Mouse (Mus musculus) MEL (cell line): ENCODE data around the gene Hcls1. TPM values are rescaled to one million over a fixed set of nuclear protein-coding genes. Genes with fewer than 3 reads are reported as not detected.

Experiments used
- DNase-seq: peaks from one replicate; pipeline ENCODE4 v3.0.0; 2011; ENCODE audit warnings: low read depth, low spot score
- H3K27ac ChIP-seq: 2 replicates; pipeline ENCODE4 v1.5.1; 2012; ENCODE audit warnings: low read depth, mild to moderate bottlenecking, control low read depth, low read length, moderate library complexity; ENCODE audit not compliant: control insufficient read depth
- H3K27me3 ChIP-seq, 2 experiments: fragments of 150-350 bp in 1 of 2; sonication (generic) in 1 of 2; 2 replicates each; pipeline ENCODE4 v1.6.1; 2012; ENCODE audit warnings: low read length in 2 of 2, mild to moderate bottlenecking in 2 of 2, improper control_type of control experiment in 1 of 2, moderate library complexity in 1 of 2; ENCODE audit not compliant: insufficient read depth in 2 of 2, control insufficient read depth in 1 of 2
- H3K36me3 ChIP-seq, 2 experiments: 2 replicates each; pipeline ENCODE4 v1.6.1; 2012 to 2014; ENCODE audit warnings: low read length in 2 of 2, improper control_type of control experiment in 1 of 2, inconsistent platforms in 1 of 2, mild to moderate bottlenecking in 1 of 2; ENCODE audit not compliant: insufficient read depth in 2 of 2, control insufficient read depth in 1 of 2
- H3K4me1 ChIP-seq, 2 experiments: fragments of 150-350 bp in 1 of 2; sonication (generic) in 1 of 2; 2 replicates each; pipeline ENCODE4 v1.6.1; 2012; ENCODE audit warnings: low read length in 2 of 2, improper control_type of control experiment in 1 of 2, mild to moderate bottlenecking in 1 of 2; ENCODE audit not compliant: insufficient read depth in 2 of 2, control insufficient read depth in 1 of 2
- H3K4me3 ChIP-seq, 2 experiments: fragments of 150-350 bp in 1 of 2; sonication (generic) in 1 of 2; 2 replicates each; pipeline ENCODE4 v1.5.1; 2012; ENCODE audit warnings: low read depth in 2 of 2, low read length in 2 of 2, mild to moderate bottlenecking in 2 of 2, moderate library complexity in 2 of 2, control low read depth in 1 of 2, improper control_type of control experiment in 1 of 2; ENCODE audit not compliant: control insufficient read depth in 1 of 2, insufficient read depth in 1 of 2
- H3K79me2 ChIP-seq: 2 replicates; pipeline ENCODE4 v1.6.1; 2012; ENCODE audit warnings: mild to moderate bottlenecking, low read length, moderate library complexity; ENCODE audit not compliant: control insufficient read depth, poor library complexity, insufficient read depth
- H3K9ac ChIP-seq: 2 replicates; pipeline ENCODE4 v1.6.1; 2012; ENCODE audit warnings: low read depth, mild to moderate bottlenecking, control low read depth, low read length, moderate library complexity; ENCODE audit not compliant: control insufficient read depth, poor library complexity, severe bottlenecking
- H3K9me3 ChIP-seq: fragments of 150-350 bp; sonication (generic); replicated peaks from 2 replicates; pipeline ENCODE4 v1.6.1; 2012; ENCODE audit warnings: mild to moderate bottlenecking, low read length, improper control_type of control experiment, moderate library complexity; ENCODE audit not compliant: insufficient read depth
- CHD1 ChIP-seq: IDR thresholded peaks from 2 replicates; pipeline ENCODE4 v1.6.1; 2012; ENCODE audit warnings: low read depth, mild to moderate bottlenecking, inconsistent platforms, low read length, improper control_type of control experiment
- CTCF ChIP-seq, 3 experiments: IDR thresholded peaks in 2 of 3; conservative IDR thresholded peaks in 1 of 3; 2 replicates each; pipeline ENCODE4 v1.5.1; 2011 to 2012; ENCODE audit warnings: low read length in 3 of 3, low read depth in 2 of 3, mild to moderate bottlenecking in 2 of 3, improper control_type of control experiment in 1 of 3, inconsistent platforms in 1 of 3, mixed read lengths in 1 of 3, moderate library complexity in 1 of 3; ENCODE audit not compliant: control insufficient read depth in 1 of 3, insufficient read depth in 1 of 3, poor library complexity in 1 of 3, severe bottlenecking in 1 of 3
- ETS1 ChIP-seq: IDR thresholded peaks from 2 replicates; pipeline ENCODE4 v1.6.1; 2012; ENCODE audit warnings: low read depth, mild to moderate bottlenecking, inconsistent platforms, low read length, improper control_type of control experiment, moderate library complexity
- GABPA ChIP-seq: IDR thresholded peaks from 2 replicates; pipeline ENCODE4 v1.6.1; 2012; ENCODE audit warnings: low read depth, mild to moderate bottlenecking, inconsistent platforms, low read length, improper control_type of control experiment, moderate library complexity
- HCFC1 ChIP-seq: IDR thresholded peaks from 2 replicates; pipeline ENCODE4 v1.6.1; 2012; ENCODE audit warnings: low read depth, mild to moderate bottlenecking, inconsistent platforms, low read length, improper control_type of control experiment, moderate library complexity
- MAFK ChIP-seq: IDR thresholded peaks from 2 replicates; pipeline ENCODE4 v1.6.1; 2011; ENCODE audit warnings: low read depth, mild to moderate bottlenecking, low read length, improper control_type of control experiment, borderline replicate concordance
- MAX ChIP-seq: IDR thresholded peaks from 2 replicates; pipeline ENCODE4 v1.6.1; 2011; ENCODE audit warnings: low read length, improper control_type of control experiment
- MAZ ChIP-seq: IDR thresholded peaks from 2 replicates; pipeline ENCODE4 v1.6.1; 2012; ENCODE audit warnings: low read depth, mild to moderate bottlenecking, inconsistent platforms, low read length, improper control_type of control experiment
- MXI1 ChIP-seq: IDR thresholded peaks from 2 replicates; pipeline ENCODE4 v1.6.1; 2011; ENCODE audit warnings: mild to moderate bottlenecking, low read depth, low read length, improper control_type of control experiment
- MYB ChIP-seq: IDR thresholded peaks from 2 replicates; pipeline ENCODE4 v1.6.1; 2011; ENCODE audit warnings: mild to moderate bottlenecking, low read depth, low read length, improper control_type of control experiment
- NELFE ChIP-seq: IDR thresholded peaks from 2 replicates; pipeline ENCODE4 v1.6.1; 2011; ENCODE audit warnings: low read depth, low read length, improper control_type of control experiment
- NRF1 ChIP-seq: IDR thresholded peaks from 2 replicates; pipeline ENCODE4 v1.6.1; 2014; ENCODE audit warnings: low read depth, mild to moderate bottlenecking, inconsistent platforms, low read length, improper control_type of control experiment, moderate library complexity; ENCODE audit not compliant: poor library complexity, insufficient read depth, severe bottlenecking
- POLR2AphosphoS2 ChIP-seq: IDR thresholded peaks from 2 replicates; pipeline ENCODE4 v1.6.1; 2011; ENCODE audit warnings: low read length, improper control_type of control experiment
- RAD21 ChIP-seq: IDR thresholded peaks from 2 replicates; pipeline ENCODE4 v1.6.1; 2011; ENCODE audit warnings: mild to moderate bottlenecking, low read depth, low read length, improper control_type of control experiment
- RCOR1 ChIP-seq: IDR thresholded peaks from 2 replicates; pipeline ENCODE4 v1.6.1; 2012; ENCODE audit warnings: low read depth, mild to moderate bottlenecking, inconsistent platforms, low read length, improper control_type of control experiment
- ZC3H11A ChIP-seq: IDR thresholded peaks from 2 replicates; pipeline ENCODE4 v1.6.1; 2012; ENCODE audit warnings: low read depth, mild to moderate bottlenecking, inconsistent platforms, low read length, improper control_type of control experiment
- ZKSCAN1 ChIP-seq: IDR thresholded peaks from 2 replicates; pipeline ENCODE4 v1.6.1; 2012; ENCODE audit warnings: low read depth, mild to moderate bottlenecking, inconsistent platforms, low read length, improper control_type of control experiment, moderate library complexity
- ZMIZ1 ChIP-seq: IDR thresholded peaks from 2 replicates; pipeline ENCODE4 v1.6.1; 2012; ENCODE audit warnings: low read depth, mild to moderate bottlenecking, inconsistent platforms, low read length, improper control_type of control experiment, moderate library complexity
- ZNF384 ChIP-seq: IDR thresholded peaks from 2 replicates; pipeline ENCODE4 v1.6.1; 2012; ENCODE audit warnings: low read depth, mild to moderate bottlenecking, inconsistent platforms, low read length, improper control_type of control experiment
- polyA plus RNA-seq, 2 experiments: library from polyadenylated mRNA; stranded (reverse) in 1 of 2; unstranded in 1 of 2; fragments of >175 nt in 1 of 2; fragments of >200 nt in 1 of 2; gene quantifications; 2 replicates each; pipeline versions ENCODE4 v1.2.1 to v1.2.4; 2012; ENCODE audit warnings: low replicate concordance in 2 of 2, low read depth in 1 of 2; ENCODE audit not compliant: insufficient read length in 2 of 2, insufficient read depth in 1 of 2, missing spikeins in 1 of 2
- total RNA-seq: library from RNA; depleted of rRNA; stranded (reverse); fragments of 300-350 nt; gene quantifications from 2 replicates; pipeline ENCODE4 v1.2.3, GENCODE M21; 2012

Hcls1 gene
- total and polyA plus RNA-seq, 3 experiments: 57.4 to 91.4 TPM; not detected in 1

DNA sequence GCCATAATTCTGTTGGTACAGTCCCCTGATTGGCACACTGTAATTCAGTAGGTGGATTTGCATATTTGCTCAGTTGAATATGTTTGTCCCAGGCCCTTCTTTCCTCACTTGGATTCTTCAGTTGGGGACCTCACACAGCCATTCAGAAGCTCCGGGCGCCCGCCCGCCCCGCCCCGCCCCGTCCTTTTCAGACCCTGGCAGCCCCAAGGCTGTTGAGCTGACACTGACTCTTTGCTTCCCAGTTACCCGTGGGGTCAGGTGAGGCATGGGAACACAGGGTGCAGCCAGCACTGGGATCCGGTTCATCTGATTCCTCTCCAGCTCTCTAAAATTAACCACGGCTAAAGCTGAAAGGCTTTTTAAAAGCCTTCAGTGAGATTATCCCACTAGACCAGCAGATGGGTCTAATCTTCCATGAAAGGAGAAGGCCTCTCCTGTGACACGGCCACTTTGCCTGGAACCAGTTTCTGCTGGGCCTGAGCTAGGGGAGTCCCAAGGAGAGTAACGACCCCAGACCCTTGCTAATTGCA, 10.2 kb downstream of the Hcls1 start:
- no peak for DNase-seq
- Histone ChIP-seq H3K27me3 (no peaks in the 10 kb centered on the region), H3K9ac (no peak overlapping the region), H3K4me3 (no peak overlapping the region), H3K79me2 (no peaks in the 10 kb centered on the region), H3K27ac (no peak overlapping the region), H3K9me3 (no peaks in the 10 kb centered on the region), H3K4me1 (no peaks in the 10 kb centered on the region), H3K36me3 (peaks cover 0 to 6% of the 10 kb centered on the region in 2 experiments; a peak in 2 of 4 replicates)
- TF ChIP-seq MAFK (no peak), RAD21 (no peak), MYB (no peak), MAX (no peak), MXI1 (no peak), NRF1 (no peak), NELFE (no peak), GABPA (no peak), POLR2AphosphoS2 (no peak), RCOR1 (no peak), CTCF (IDR thresholded peaks at IDR 0.05 in 2 of 3, conservative IDR thresholded peaks at IDR 0.05 in 1 of 3; ENCODE audit: control insufficient read depth in 1 of 3, insufficient read depth in 1 of 3, low read depth in 2 of 3, low read length in 3 of 3, poor library complexity in 1 of 3, severe bottlenecking in 1 of 3) (no peak), MAZ (no peak)

GRCm38 (mm10) chr16:36946459-36947159, 11.8 kb downstream of the Hcls1 start:
- H3K36me3 ChIP-seq: no peaks in the 10 kb centered on the region
- no peaks in the 10 kb centered on the region for H3K27me3 ChIP-seq
- H3K9me3 ChIP-seq: no peaks in the 10 kb centered on the region
- H3K4me1 ChIP-seq: no peaks in the 10 kb centered on the region
- TF ChIP-seq MXI1 (no peak), ZKSCAN1 (no peak), CHD1 (no peak), HCFC1 (no peak), ETS1 (no peak), ZNF384 (no peak), ZMIZ1 (no peak), ZC3H11A (no peak)
- TF ChIP-seq, all 39 proteins: peak for 0
- no peak overlapping the region for H3K4me3 ChIP-seq
- no peak for DNase-seq
- H3K79me2 ChIP-seq: no peaks in the 10 kb centered on the region
- no peak overlapping the region for H3K9ac ChIP-seq
- H3K27ac ChIP-seq: no peak overlapping the region
